Mouse (Mus musculus): ENCODE results near the gene Crlf1.

Crlf1 gene

DNA sequence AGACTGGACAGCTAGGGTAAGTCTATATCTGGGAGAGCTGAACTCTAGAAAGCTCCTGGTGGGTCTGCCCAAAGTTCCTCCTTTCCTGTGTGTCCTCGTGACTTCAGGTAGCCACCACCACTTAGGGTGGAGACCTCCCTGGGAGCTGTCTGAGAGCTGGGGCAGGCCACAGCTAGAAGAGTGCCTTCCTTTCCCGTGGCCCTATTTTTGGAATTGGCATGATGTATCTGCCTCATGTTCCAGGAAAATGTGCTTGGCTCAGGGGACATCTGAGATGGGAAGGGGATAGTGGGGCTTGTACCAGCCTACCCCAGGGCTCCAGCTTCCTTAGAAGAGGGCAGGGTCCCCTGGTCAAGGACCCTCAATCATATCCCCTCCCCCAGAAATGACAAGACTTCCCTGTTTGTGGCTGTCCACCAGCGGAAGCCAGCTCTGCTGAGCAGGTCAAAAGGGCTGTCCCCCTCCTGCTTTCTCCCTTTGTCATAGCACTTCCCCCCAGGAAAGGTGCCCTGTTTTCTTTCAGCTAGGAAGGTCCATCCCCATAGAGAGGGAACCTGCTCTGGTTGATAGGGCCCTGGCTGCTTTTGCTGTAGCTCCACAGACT lies 58.7 kb downstream of the Crlf1 start:
- DNase-seq (ENCODE audit: low spot score), result no peak

DNA sequence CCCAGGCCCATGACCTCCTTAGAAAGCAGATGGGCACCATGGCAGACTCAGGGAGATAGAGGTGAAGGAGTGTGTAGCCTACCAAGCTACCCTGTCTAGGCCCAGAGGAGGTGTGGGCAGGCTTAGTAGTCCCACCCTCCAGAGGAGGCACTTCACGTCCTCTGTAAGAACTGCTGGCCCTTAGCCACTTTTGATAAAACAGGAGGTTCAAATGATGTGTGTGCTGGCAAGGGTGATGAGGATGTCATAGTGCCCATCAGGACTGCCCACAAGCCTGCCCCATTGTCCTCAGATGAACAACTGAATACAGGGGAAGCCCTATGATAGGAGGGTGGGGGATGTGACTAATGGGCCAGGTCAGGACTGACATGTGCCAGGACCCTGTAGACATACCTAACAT lies 59.9 kb downstream of the Crlf1 start:
- no peak for DNase-seq (ENCODE audit: low spot score)
